20 mouse cellular contexts compared by ENCODE assay signal in genomic region chr3:127250930-127251329, GRCm38 (mm10).
DNase-seq lines count a peak whose midpoint lies in the region; ATAC-seq and TF ChIP-seq lines count a peak whose summit lies in the region.
"Had no signal": no experiment of that assay in that cellular context is flagged by ENCODE, and none has a peak within 500 bp of the region (broad histone marks: within the 10 kb centered on the region; RNA-seq: fewer than 3 reads in every experiment).

No protein-coding gene starts in this region.

- 73% methylated on average over 5 of the region's 5 CpGs for WGBS in liver, embryonic 11.5 days
- 71% methylated on average over 5 of the region's 5 CpGs for WGBS in liver, postnatal 0 days (ENCODE audit: insufficient replicate concordance)
- WGBS in heart, adult 2 months = 44% methylated on average over 5 of the region's 5 CpGs

- no peaks in the 10 kb centered on the region for H3K79me2 ChIP-seq in heart, adult 2 months (replicated peaks; ENCODE audit: control insufficient read depth, insufficient read depth, low read length)

- no peak overlapping the region for H3K27ac ChIP-seq in liver, embryonic 11.5 days (ENCODE audit: low read depth, low read length)
- H3K27ac ChIP-seq in liver, postnatal 0 days (ENCODE audit: low read depth) = no peak overlapping the region
- no peak overlapping the region for H3K27ac ChIP-seq in heart, adult 2 months
- H3K27ac ChIP-seq: embryonic facial prominence, embryonic 13.5 days; forebrain, embryonic 13.5 days; forebrain, embryonic 15.5 days had no signal

- peak; percentile 17 for DNase-seq in liver, embryonic 11.5 days (ENCODE audit: low spot score)
- DNase-seq in liver, postnatal 0 days = no peak
- peak; percentile 51 for DNase-seq in Muller cell, postnatal 12 days (ENCODE audit: inconsistent ontology term)
- DNase-seq in retina, embryonic 14.5 days (ENCODE audit: low spot score) = peak; percentile 55
- no peak for DNase-seq in layer of hippocampus, adult 11-12 months (ENCODE audit: low spot score)
- DNase-seq in heart, adult 2 months = no peak
- DNase-seq: adrenal gland, adult 8-10 months; adrenal gland, postnatal 14 days; adrenal gland, postnatal 36 days; cerebellum, adult 11-12 months; cerebellum, adult 2 months; cerebellum, adult 9-10 months; cerebellum, postnatal 10 days; cerebellum, postnatal 25 days; forebrain, postnatal 0 days had no signal

- TF ChIP-seq CTCF in liver, postnatal 0 days (IDR thresholded peaks at IDR 0.05; ENCODE audit: low read depth) = no peak
- TF ChIP-seq CTCF in heart, adult 2 months (IDR thresholded peaks at IDR 0.05) = no peak

- H3K27me3 ChIP-seq in liver, embryonic 11.5 days (replicated peaks; ENCODE audit: control insufficient read depth, insufficient read depth, low read length) = no peaks in the 10 kb centered on the region
- H3K27me3 ChIP-seq in liver, postnatal 0 days (ENCODE audit: insufficient read depth, low read length) = no peaks in the 10 kb centered on the region
- H3K27me3 ChIP-seq in heart, adult 2 months (ENCODE audit: control insufficient read depth, insufficient read depth, low read length) = no peaks in the 10 kb centered on the region
- H3K27me3 ChIP-seq: embryonic facial prominence, embryonic 13.5 days; forebrain, embryonic 13.5 days; forebrain, embryonic 15.5 days; Patski had no signal

- no peak overlapping the region for H3K9ac ChIP-seq in liver, embryonic 11.5 days (ENCODE audit: low read depth, low read length)
- no peak overlapping the region for H3K9ac ChIP-seq in liver, postnatal 0 days (replicated peaks)
- H3K9ac ChIP-seq in heart, adult 2 months (ENCODE audit: low read depth, low read length) = no peak overlapping the region
- H3K9ac ChIP-seq: embryonic facial prominence, embryonic 13.5 days; forebrain, embryonic 13.5 days; forebrain, embryonic 15.5 days; forebrain, postnatal 0 days had no signal

- H3K4me3 ChIP-seq in liver, embryonic 11.5 days (ENCODE audit: low read depth, low read length) = no peak overlapping the region
- no peak overlapping the region for H3K4me3 ChIP-seq in liver, postnatal 0 days (ENCODE audit: low read depth, low read length)
- H3K4me3 ChIP-seq in heart, adult 2 months = no peak overlapping the region
- H3K4me3 ChIP-seq: embryonic facial prominence, embryonic 13.5 days; forebrain, embryonic 13.5 days; forebrain, embryonic 15.5 days had no signal

- TF ChIP-seq POLR2A in heart, adult 2 months (IDR thresholded peaks at IDR 0.05; ENCODE audit: insufficient read depth, low read depth, low read length) = no peak

- H3K4me1 ChIP-seq in liver, embryonic 11.5 days (replicated peaks; ENCODE audit: control insufficient read depth, insufficient read depth, low read length) = no peaks in the 10 kb centered on the region
- no peaks in the 10 kb centered on the region for H3K4me1 ChIP-seq in liver, postnatal 0 days (ENCODE audit: insufficient read depth)
- H3K4me1 ChIP-seq in heart, adult 2 months (ENCODE audit: control insufficient read depth, insufficient read depth, low read length) = no peaks in the 10 kb centered on the region
- H3K4me1 ChIP-seq: forebrain, embryonic 13.5 days had no signal

- H3K4me2 ChIP-seq in liver, embryonic 11.5 days = no peak overlapping the region
- no peak overlapping the region for H3K4me2 ChIP-seq in liver, postnatal 0 days (ENCODE audit: low read depth, low read length)
- H3K4me2 ChIP-seq: embryonic facial prominence, embryonic 13.5 days; forebrain, embryonic 13.5 days; forebrain, embryonic 15.5 days had no signal

- intact Hi-C loops in heart, adult 2 months (cut with DNase I) = no loop called here

- no peak for ATAC-seq in liver, embryonic 11.5 days (replicated peaks; ENCODE audit: low FRiP score)
- ATAC-seq in liver, postnatal 0 days = no peak
- ATAC-seq: activated CD4-positive, CD25-positive, alpha-beta regulatory T cell, adult 4 months; forebrain, embryonic 13.5 days; forebrain, embryonic 15.5 days; forebrain, postnatal 0 days; Patski had no signal

- H3K36me3 ChIP-seq in liver, embryonic 11.5 days (ENCODE audit: control insufficient read depth, insufficient read depth, low read length) = no peaks in the 10 kb centered on the region
- H3K36me3 ChIP-seq in liver, postnatal 0 days (replicated peaks; ENCODE audit: insufficient read depth, low read length) = no peaks in the 10 kb centered on the region
- H3K36me3 ChIP-seq in heart, adult 2 months (ENCODE audit: control insufficient read depth, insufficient read depth, low read length) = no peaks in the 10 kb centered on the region
- H3K36me3 ChIP-seq: embryonic facial prominence, embryonic 13.5 days; forebrain, embryonic 15.5 days had no signal

- no peak for TF ChIP-seq EP300 in liver, postnatal 0 days (IDR thresholded peaks at IDR 0.05; ENCODE audit: low read depth)
- TF ChIP-seq EP300 in heart, adult 2 months (IDR thresholded peaks at IDR 0.05; ENCODE audit: insufficient read depth, low read depth, low read length) = no peak

- no peaks in the 10 kb centered on the region for H3K9me3 ChIP-seq in liver, embryonic 11.5 days (ENCODE audit: control insufficient read depth, low read length)
- no peaks in the 10 kb centered on the region for H3K9me3 ChIP-seq in liver, postnatal 0 days (ENCODE audit: low read length)
- H3K9me3 ChIP-seq: embryonic facial prominence, embryonic 13.5 days; forebrain, embryonic 13.5 days; forebrain, embryonic 15.5 days had no signal

Comparison
In these comparisons a context has a peak if more than half of its experiments do, and no peak if none do; other contexts are left out.
1. DNase-seq: peak in liver, embryonic 11.5 days (single experiment), Muller cell, postnatal 12 days (single experiment) and retina, embryonic 14.5 days (single experiment); none in liver, postnatal 0 days (single experiment), layer of hippocampus, adult 11-12 months (single experiment) and heart, adult 2 months (0 of 2).